Mouse (Mus musculus): ENCODE data around the gene Olfr776.

DNA sequence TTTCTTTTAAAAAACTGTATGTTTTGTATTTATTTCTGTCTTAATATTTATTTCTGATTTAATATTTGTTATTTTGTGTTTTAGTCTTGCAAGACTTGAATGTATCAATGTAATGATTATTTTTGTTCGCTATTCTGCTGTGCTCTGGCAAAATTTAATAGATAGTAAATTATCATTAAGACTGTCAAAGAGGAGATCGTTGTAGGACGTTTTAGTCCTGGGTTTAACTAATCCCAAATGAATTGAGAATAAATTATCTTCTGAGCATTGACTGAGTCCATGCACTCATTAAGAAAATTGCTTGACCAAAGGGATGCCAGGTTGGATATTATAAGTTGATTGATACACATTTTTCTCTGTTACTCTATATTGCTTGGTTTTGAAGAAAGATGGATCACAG is 10.8 kb upstream of the Olfr776 start, which contains the start of gene Olfr775:
- no peak for TF ChIP-seq CTCF (conservative IDR thresholded peaks at IDR 0.05; ENCODE audit: low read length)
- TF ChIP-seq POU5F1 (IDR thresholded peaks at IDR 0.05; ENCODE audit: borderline replicate concordance, low read length), result no peak
- no peak for TF ChIP-seq NANOG (IDR thresholded peaks at IDR 0.05; ENCODE audit: borderline replicate concordance, low read length)
